Mouse (Mus musculus) cerebellum, postnatal 25 days (tissue): Measurements from ENCODE around the gene Dek.

Experiments used
- DNase-seq, 2 experiments: peaks; one replicate each; pipeline ENCODE4 v3.0.0; 2021; ENCODE audit warnings: mixed read lengths in 2 of 2

Gene Dek

DNA sequence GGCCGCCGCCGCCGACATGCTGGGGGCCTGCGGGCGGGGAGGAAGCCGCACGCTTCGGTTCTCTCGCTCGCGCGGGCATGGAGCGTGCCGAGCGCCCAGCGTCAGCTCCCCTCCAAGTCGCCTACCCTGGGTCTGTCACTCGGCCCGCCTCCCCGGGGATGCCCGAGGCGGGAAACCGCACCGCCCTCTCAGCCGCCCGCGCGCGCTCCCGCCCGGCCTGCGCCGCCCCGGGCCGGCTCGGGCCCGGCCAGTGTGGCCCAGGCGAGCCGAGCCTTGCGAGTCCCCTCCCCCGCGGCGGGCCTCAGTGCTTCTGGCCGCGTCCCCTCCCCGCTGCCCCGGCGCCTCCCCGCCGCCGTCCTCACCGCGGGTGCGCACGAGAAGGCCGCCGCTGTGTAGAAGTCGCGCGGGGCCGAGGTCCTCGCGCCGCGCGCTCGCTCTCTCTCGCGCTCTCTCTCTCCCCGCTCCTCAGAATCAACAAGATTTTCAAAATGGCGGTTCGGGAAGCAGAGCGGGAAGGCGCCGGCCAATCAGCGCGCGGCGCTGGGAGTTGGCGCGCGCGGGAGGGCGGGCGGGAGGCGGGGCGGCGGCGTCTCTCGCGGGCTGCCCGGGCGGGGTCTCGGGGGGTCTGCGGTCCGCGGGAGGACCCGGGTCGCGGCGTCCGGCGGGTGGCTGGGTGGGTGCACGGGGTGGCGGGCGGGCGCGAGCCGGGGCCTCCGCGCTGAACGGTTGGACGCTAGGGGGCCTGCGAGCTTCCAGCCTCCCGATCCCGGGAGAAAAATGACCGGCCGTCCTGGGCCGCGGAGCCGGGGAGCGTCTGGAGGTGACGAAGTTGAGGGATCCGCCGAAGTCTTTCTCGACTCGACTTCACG lies at the start of gene Dek:
TSS of gene Dek (minus strand) at position 491 of the 869 bp plus-strand sequence.
- DNase-seq = peak; percentile 90 to 91

DNA sequence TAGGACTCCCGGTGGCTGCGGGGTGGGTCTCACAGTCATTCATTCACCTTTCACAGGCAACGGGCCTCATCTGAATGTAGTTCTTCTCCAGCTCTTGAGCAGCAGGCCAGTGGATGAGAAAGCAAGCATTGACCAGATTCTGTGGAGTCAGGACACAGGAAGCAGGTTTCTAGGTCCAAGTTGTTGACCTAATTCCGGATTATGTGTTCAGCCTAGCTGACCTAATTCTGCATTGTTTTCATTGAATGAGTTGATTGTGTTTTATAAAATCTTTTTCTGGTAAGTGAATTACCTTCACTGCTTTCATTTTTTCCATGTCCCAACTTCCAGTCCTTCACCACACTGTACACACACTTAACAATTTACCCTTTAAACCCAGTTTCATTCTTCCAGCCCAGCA lies 48.9 kb upstream of the Dek start:
- DNase-seq = no peak

DNA sequence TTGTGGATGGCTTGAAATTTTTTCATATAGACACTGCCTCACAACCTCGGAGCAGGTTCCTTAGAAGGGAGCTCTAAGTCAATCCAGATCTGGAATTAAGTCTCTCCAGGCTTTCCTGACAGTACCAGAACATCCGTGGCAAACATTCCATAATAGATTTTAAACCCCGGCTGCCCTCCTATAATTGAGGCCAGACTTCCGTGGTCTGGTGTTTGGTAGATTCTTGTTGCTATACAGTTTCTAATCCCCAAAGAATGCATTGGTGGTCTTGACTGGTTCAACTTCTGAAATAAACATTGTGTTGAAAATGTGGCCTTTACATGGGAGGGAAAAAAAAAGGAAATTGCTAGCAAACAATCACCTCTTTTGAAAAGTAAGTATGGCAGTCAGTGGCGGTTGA lies 47.2 kb upstream of the Dek start:
- no peak for DNase-seq

DNA sequence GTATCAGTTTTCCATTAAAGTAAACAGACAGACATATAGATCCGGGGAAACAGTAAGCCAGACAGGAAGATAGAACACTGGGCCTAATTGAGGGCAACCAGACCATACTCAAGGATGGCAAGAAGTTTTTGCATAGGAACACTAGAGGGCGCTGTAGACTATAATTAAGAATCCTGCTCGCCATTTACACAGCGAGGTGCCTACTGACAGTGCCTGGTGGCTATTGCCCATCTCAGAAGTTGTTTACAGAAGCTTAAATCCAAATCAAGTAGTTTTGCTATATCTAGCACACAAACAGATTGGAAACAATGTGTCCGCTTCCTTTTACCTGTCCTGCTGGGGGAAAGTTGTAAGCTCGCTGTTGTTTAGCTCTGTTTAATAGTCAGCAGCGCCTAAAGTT lies 46.4 kb upstream of the Dek start:
- DNase-seq = peak; percentile 20 to 63

DNA sequence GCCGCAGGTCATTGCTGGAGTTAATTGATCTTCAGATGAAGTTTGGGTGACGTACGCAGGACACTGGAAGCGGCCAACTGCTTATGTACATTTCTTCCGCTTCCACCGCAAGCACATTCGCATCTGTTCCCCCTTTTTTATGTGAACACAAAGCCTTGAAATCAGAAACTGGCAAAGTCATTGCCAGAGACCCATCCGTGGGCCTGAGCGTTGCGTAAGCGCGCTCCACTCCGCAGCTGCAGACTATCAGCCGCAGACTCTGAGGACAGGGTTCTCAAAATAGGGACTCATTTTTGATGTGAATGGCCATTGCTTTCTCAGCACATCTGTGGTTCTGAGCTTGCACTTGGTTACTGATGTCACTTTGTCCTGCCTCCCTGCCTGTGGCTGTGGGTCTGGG lies 45.1 kb upstream of the Dek start:
- no peak for DNase-seq

DNA sequence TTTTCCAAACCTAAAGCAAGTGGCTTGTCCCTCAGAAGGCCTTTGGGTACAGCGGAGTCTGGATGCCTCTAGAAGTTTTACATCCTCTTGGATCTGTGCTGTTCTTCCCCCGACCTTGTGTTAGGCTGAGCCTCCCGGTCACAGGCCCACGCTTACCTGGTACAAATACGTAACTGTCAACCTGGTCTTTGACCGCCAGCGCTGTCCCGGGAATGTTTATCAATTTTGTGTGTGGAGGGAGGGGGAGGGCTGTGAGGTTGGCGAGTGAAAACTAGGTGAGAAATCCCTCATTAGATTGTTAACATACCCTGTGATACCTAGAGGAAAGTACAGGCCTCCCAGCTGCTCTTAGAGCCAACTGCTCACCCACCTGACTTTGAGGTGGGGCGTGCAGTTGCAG lies 44.0 kb upstream of the Dek start:
- DNase-seq = no peak

DNA sequence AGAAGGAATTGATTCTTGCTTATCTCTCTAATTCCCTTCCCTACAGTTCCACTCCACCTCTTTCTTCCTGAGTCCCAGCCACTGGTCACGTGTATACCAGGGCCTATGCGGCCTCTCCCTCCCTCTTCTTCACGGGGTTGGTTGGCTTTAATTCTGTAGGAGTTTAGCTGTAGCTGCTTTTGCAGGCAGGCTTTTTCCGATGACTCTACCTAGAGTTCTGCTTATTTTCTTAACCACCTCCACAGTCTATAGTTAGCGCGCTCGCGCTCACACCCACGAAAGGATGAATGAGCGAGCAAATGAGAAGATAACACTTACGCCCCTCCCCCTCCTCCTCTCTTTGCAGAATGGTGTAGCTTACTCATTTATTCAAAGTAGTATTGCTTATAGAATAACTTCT lies 42.6 kb upstream of the Dek start:
- DNase-seq = no peak

DNA sequence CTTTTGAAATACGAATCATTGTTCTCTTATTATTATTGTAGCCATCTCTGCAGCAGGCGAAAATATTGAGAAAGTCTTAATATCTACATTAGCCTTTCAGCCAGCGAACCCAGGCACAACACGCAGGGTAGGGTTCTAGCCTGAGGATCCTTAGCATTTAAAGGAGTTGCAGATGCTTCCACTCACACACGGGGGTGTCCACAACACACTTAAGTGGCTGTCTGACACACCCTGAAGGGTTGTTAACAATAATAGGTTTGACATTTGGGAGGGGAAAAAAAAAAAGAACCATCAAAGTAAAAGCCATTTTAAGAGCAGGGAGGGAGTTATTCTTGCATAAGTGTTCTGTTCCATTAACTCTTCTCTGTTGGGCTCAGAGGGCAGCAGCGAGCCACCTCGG lies 40.4 kb upstream of the Dek start:
- no peak for DNase-seq

DNA sequence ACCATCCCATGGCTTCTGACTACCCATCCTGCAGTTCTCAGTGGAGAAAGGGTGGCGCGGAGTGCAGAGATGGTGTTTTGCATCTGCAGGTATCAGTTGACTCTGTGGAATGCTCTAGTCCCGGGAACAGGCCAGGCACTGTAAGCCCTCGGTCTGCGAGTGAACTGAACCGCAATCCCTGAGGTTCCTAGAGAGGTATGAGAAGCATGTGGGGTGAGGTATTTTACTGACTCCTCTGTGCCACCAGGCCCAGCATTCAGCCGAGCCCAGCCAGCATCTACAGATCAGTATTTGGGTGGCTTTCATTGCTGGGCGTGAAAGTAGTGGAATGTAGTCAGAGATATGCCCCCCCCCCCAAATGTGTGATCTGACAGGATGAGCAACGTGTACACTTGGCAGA lies 39.9 kb upstream of the Dek start:
- DNase-seq = no peak

DNA sequence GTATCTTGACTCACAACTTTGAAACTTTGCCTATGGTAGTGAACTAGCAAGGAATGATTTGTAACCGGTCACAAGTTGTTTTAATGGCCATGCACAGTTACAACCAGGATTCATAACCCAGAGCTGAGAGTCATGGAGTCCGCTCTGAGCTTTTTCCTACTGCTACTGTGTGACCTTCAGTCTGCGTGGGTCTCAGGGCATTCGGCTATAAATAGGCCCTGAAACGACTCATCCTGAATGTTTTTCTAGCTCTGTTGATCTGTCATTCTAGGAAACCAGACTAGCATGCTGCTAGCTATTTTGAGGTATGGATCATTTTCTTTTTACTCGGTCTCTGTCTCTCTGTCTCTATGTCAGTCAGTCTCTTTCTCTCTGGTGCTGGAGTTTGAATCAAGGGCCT lies 36.8 kb upstream of the Dek start:
- no peak for DNase-seq

DNA sequence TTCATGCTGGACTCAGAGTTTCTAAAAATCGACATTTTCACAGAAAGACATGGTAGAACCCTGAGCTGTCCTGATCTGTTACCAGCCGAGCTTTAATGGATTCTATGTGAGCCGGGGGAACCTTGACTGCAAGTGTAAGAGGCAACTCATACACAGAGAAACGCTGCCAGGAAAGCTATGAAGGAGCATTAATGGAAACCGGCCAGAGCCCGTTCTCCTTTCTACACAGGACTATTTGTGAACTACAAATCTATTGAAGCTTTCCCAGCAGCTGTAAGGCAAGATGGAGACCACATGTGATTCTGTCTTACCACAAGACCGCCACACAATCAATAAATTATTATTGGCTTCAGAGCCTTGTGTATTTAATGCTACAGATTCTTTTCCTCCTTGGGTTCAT lies 29.7 kb upstream of the Dek start:
- DNase-seq = no peak

DNA sequence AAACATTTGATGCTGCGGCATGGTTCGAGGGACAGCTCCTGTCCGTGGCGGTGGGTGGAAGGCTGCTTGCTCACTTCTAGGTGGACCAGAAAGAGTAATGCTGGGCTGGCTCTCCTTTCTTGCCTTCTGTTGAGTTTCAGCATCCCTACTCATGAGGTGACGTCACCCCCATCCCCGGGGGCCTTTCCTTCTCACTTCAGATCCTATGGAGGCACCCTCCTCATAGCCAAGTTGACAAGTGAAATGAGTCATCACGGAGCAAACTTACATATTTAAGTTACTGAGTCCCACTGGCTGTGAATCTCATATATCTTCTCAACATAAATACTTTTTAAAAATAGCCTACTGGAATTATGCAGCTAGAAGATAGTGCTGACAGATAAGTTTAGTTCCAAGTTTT lies 28.8 kb upstream of the Dek start:
- DNase-seq = no peak

DNA sequence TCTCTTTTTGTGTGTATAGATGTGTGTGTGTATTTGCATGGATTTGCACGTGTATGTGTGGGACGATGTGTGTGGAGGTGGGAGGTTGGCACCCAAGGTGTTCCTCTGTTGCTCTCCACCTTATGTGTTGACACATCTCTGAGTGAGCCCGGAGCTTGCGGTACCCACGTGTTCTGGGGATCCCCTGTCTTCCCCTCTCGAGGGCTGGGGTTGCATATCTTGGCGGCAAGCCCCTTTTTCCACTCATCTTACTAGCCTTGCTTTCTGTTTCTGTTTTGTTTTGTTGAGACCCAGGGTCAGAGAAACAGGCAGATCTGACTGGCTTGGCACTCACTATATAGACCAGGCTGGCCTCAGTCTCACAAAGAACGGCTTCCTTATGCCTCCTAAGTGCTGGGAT lies 27.1 kb upstream of the Dek start:
- no peak for DNase-seq

DNA sequence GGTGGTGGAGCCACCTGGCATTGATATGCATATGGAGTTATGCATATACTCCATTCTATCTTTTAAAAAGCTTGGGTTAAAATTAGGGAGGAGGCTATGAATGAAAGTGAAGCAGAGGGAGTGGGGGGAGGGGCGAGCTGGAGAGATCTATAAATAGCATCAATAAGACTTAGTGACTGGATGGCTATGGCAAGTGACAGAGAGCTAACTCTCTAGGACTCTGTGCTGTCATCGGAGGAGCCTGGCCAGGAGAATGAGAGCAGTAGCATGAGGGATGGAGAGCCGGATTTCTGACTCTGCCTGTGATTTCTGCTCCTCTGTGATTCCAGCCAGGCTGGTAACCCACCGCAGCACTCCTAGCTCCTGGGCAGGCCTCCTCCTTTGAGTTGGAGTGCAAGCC lies 23.1 kb upstream of the Dek start:
- no peak for DNase-seq

DNA sequence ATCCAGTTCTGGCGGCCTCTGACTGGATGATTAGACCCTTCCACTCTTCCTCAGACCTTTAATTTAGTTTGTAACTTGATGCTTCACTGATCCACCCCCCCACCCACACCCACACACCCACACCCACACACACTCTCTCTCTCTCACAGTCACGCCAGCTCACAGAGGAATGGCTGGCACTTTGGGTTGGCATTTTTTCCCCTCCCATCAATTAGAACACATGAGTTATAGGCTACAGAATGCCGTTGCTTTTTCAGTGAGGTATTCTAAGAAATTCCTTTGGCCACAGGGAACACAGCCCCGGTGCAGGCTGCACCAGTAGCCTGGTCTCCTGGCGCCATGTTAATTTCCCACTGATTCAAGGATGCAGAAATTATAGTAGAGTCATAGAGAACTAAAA lies 19.6 kb upstream of the Dek start:
- no peak for DNase-seq

DNA sequence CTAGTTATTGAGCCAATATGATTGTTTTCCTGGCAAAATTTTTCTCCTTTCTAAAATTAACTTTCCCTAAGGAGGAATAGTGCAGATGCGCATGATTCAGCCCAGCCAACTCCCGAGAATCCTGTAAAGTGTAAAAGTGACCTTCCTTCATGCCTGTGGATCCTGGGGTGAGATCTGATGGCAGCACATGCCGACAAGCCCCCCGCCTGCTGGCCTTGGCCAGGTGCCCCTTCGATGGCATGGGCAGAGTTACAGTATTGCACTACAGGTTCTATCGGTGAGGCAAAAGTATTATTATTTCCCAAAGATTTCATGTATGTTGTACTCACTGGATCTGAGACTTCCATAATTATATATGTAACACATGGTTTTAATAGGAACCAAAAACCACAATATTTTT lies 19.0 kb upstream of the Dek start:
- DNase-seq = no peak

DNA sequence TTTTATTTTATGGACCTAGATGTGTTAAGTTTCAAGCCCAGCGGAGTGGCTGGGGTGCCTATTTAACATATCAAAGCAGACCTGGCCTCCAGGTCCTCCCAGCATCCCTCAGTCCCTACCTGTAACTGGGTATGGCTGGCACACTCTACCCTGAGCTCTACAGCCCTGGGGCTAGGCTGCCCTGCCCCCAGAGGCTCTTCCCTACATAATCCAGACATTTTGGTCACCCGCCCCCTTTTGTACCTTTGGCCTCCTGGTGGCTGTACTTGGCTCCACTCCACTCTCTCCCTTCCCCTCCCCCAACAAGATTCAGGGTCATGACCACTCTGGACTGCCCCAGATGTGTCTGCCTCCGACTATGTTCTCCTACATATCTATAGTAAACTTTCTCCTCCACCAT lies 18.4 kb upstream of the Dek start:
- DNase-seq = no peak

DNA sequence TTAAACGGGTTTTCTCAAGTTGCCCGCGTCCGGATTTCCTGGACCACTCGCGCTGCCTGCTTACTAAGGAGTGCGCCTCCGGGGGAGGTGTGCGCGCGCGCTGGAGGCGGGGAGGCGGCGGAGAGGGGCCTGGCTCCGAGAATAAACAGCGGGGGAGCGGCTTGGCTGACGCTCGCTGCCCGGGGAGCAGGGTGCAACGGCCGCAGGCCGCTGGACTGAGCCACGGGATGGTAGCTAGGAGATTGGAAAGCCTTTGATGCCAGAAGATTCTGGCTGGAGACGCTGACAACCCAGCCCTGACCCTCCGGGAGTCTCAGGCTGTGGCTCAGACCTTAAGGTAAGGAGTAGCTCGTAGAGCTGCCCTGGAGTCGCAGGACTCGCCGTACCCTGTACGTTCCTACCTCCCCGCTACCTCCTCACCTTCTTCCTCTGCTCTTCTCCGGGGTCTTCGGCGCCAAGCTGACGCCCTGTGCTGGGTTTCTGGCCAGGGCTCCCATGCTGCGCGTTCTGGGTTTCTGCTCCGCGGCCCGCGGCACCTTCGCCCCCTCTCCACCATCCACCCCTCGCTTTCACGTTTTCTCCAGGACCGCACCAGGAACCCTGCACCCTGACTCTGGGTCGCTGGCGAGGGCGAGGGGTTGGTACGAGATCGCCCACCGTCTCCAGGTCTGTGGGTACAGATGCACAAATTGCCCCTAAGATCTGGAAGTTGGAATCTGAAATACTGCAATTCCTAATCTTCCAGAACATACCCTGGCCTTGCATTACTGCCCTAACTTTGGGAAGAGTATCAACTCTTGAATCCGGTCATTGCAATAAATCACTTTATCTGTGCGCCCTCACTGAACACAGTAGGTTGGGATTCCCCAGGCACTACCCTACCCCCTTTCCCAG lies 16.8 kb upstream of the Dek start, which contains the start of gene Rnf144b:
TSS of gene Rnf144b (plus strand) at position 120 of the 894 bp plus-strand sequence.
- peak; percentile 38 to 56 for DNase-seq

DNA sequence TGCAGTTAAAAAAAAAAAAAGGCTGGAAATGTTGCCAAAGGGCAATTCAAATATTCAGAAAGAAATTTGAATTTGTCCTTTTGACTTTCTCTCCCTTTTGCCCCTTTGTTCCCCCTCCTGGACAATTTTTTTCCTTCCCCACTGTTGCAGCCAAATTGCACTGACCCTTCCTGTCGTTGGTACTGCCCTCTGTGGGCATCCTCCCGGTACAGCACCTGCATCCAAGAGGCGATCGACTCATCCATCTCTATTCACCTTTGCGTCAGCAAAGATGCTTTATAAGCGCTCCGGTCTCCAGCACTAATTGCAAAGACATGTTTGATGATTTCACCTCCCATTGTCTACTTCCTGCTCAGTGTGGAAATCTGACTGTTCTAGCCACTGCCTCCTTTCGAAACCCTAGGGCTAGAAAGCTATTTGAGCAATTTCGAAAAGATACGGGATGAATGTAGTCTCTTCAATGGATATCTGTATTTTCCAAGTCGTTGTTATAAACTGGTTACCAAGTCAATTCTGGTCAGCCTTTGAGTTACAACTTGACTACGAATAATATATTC lies 15.4 kb upstream of the Dek start:
- peak; percentile 39 to 68 for DNase-seq

DNA sequence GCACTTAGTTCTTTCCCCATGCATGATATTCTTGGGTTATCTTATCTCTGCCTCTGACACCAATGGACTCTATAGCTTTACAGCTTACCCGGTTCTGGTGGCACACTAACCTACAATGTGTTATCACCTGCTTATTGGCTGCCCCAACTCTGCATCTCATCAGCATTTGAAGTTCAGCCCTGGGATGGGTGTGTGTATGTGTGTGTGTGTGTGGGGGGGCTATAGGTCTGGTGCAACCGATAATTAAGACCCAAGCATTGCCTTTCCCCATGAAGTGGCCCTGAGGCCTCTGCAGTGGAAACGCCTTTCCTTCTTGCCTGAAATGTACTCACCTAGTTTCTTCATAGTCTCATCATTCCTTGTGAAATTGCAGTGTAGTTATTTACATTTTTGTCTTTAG lies 10.0 kb upstream of the Dek start:
- DNase-seq = no peak

DNA sequence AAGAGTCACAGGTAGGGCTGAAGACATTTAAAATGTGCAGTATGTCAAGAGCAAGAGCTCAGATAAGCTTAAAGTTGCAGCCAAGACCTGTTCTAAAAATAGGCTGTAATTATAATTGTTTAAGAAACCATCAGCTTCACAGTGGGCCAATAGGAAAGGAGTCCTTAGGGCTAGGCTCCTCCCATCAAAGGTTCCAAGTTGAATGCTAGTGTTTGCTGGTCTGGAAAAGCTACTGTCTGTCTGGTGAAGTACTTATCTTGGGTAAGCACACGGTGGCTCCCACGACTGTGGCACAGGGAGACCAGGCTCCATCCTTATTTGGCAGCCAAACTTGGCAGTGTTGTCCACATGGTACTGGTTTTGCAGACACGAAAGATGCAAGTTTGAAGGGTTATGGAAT lies 6.9 kb upstream of the Dek start:
- DNase-seq = no peak

DNA sequence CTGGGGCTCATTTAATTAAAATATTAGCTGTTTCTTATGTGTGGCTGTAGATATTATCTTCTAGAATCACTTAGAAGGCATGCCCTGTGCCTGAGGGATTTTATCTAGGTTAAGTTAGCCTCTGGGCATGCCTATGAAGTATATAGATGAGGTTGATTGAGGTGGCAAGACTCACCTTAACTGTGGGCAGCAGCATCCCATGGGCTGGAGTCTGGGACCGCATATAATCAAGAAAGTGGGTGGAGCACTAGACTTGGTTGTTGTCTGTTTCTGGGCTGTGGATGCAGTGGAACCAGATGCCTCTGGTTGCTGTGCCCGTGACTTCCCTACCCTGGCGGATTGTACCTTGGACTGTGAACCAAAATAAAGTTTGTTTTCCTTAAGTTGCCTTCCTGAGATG lies 6.1 kb upstream of the Dek start:
- DNase-seq = no peak

DNA sequence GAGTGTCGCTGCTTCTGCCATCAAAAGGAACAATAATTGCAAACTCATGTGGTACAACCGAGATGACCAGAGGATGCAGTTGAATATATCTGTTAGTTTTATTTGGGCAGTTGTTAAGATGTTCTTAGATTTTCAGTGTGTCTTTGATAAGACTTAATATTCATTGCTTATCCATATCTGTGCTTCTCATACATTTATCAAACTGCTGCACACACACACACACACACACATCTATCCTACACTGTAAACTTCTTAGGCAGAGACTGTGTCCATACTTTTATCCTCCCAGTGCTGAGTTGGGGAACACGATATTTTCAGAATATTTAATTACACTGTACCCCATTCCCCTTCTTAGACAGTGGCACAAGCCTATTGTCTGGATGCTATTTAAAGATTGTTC lies 5.2 kb upstream of the Dek start:
- DNase-seq = no peak

DNA sequence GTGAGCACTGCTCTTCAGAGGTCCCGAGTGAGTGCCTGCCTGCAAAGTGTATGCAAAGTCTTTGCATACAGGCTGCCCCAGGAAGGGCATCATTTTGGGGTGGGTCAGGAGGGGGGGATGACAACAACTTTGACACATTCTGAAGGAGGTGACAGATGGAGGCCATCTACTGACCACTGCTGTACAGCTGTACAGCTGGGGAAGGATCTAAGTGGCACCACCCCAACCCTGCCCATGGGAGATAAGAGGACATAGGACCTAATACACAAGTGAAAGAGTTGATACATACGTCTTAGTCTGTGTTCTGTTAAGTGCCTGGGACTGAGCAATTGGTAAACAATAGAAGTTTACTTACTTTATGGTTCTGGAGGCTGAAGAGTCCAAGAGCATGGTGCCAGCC lies 3.2 kb upstream of the Dek start:
- no peak for DNase-seq
